Mouse (Mus musculus) spleen, adult 10 weeks (tissue): Measurements from ENCODE around the gene Glce. TPM values are rescaled to one million over a fixed set of nuclear protein-coding genes. Genes with fewer than 3 reads are reported as not detected.

Experiments used
- polyA plus RNA-seq: library from polyadenylated mRNA; stranded (reverse); fragments of 350-450 nt; fragmentation: Illumina TruSeq; extraction: RNeasy Lipid Tissue Mini Kit (QIAGEN cat#74804); gene quantifications from one replicate; pipeline ENCODE4 v1.2.3, GENCODE M21; 2015; ENCODE audit warnings: low replicate concordance; ENCODE audit not compliant: insufficient read depth

The Glce gene
- 14.6 TPM for polyA plus RNA-seq

GRCm38 (mm10) chr9:62122508-62123215, at the start of gene Glce:
TSS of gene Glce (minus strand) at chr9:62122655.

GRCm38 (mm10) chr9:62026600-62026999, 95.9 kb downstream of the Glce start, which contains the start of gene Paqr5:
TSS of gene Paqr5 (minus strand) at chr9:62026856.

Other genes with a start within 250 kb of the Glce start
- gene Rplp1, start 208.1 kb downstream of the Glce start, polyA plus RNA-seq = 307 TPM
- gene Kif23, start 175.9 kb downstream of the Glce start, polyA plus RNA-seq = 48.1 TPM
- 0.79 TPM for gene Paqr5, start 95.8 kb downstream of the Glce start, polyA plus RNA-seq
- gene Spesp1, start 159.6 kb upstream of the Glce start, polyA plus RNA-seq = not detected
- gene Anp32a, start 218.6 kb upstream of the Glce start, polyA plus RNA-seq = 841 TPM